Mouse (Mus musculus) C2C12 (cell line): ENCODE data around the gene Syt7.

Experiments used
- CTCF ChIP-seq: IDR thresholded peaks from one replicate; pipeline ENCODE4 v1.5.1; 2011; ENCODE audit not compliant: control insufficient read depth, insufficient read depth, insufficient read length
- MYOD1 ChIP-seq: IDR thresholded peaks from one replicate; pipeline ENCODE4 v1.6.1; 2011; ENCODE audit warnings: low read depth; ENCODE audit not compliant: control insufficient read depth, insufficient read length
- MYOG ChIP-seq: IDR thresholded peaks from one replicate; pipeline ENCODE4 v1.6.1; 2011; ENCODE audit not compliant: control insufficient read depth, insufficient read length; ENCODE audit errors: extremely low read depth
- USF1 ChIP-seq: IDR thresholded peaks from one replicate; pipeline ENCODE4 v1.6.1; 2011; ENCODE audit warnings: low read depth, mild to moderate bottlenecking, control low read depth, moderate library complexity

GRCm38 (mm10) chr19:10495670-10496069 is 106.8 kb downstream of the Syt7 start:
- peak; percentile 46 for TF ChIP-seq MYOD1
- no peak for TF ChIP-seq CTCF
- no peak for TF ChIP-seq USF1
- no peak for TF ChIP-seq MYOG
